Mouse (Mus musculus): ENCODE data around the gene Foxp1. TPM values are rescaled to one million over a fixed set of nuclear protein-coding genes. Genes with fewer than 3 reads are reported as not detected.

The Foxp1 gene
- total RNA-seq, 2 experiments from 2014 or later = 21.9 to 35.8 TPM

- DNase-seq = no peak
Measured at GRCm38 (mm10) chr6:99359036-99359698, 163.4 kb downstream of the Foxp1 start.

- no peak for DNase-seq
Measured at GRCm38 (mm10) chr6:99357931-99358330, 164.6 kb downstream of the Foxp1 start.

DNA sequence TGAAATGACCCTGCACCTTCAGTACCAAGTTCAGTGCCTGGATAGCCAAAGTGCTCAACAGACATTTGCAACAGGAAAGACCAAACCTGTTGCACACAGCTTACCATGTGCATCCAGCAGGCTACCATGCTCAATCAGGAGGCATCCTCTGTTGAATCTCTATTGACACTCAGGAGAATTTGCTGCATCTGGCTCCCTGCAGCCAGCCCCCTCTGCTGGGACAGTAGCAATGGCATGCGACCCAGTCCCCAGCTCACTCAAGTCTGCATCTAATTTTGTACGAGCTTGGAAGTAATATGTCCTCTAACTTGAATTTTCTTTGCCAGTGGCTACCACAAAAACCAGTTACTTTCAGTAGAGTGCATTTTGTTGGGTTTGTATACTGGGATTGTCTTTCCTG, 168.2 kb downstream of the Foxp1 start:
- DNase-seq = no peak

- DNase-seq = no peak
Measured at GRCm38 (mm10) chr6:99353441-99353840, 169.1 kb downstream of the Foxp1 start.

DNA sequence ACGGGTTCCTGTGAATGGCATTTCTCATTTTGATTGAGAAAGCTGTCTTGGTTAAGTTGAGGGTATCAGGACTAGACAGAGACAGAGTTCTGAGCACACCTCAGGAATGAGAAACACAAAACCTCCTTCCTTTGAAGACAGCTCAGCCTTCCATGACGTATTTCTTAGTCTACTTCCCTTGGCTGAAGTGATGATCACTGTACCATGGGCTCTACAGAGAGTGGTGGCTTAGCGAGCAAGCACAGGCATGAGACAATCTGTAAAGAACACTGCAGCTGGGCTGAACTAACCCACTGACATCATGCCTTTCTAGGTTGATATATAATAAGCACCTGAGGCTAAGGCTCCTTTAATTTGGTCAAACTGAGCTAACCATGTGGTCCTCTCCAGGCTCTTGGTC, 172.0 kb downstream of the Foxp1 start:
- DNase-seq = no peak

DNA sequence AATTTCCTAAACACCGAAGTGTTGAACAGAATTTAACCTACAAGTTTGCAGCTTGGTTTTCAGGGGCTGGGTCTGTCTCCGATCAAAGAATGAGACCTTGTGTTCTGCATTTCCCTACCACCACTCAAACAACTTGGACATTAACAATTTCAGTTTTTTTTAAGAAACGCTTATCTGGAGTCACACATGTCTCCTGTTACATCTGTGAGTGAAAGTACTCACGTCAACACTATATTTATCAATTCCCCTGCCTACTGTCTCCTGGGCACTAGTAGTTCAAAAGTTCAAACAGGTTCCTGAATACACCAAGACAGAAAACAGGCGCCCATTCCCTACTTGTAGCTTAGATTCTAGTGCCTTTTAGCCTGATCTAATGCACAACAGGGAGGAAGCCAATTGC, 172.4 kb downstream of the Foxp1 start:
- DNase-seq = no peak

- no peak for DNase-seq
Measured at GRCm38 (mm10) chr6:99347836-99348235, 174.7 kb downstream of the Foxp1 start.

DNA sequence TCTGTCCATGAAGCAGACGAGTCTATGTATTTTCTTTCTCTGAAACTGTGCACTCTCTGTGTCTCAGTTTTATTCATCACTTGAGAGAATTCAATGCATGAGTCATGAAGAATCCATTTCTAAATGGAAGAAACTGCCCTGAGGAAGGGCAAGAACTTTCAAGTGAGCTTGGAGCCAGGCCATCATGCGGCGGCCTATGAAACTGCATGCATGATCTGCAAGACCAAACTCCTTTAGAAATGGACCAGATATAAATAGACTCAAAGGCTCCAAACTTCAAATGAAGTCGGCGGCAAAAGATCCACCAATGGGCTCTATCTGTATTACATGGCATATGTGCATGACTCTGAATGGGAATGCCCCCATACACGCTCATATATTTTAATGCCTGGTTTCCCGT, 177.6 kb downstream of the Foxp1 start:
- no peak for DNase-seq

DNA sequence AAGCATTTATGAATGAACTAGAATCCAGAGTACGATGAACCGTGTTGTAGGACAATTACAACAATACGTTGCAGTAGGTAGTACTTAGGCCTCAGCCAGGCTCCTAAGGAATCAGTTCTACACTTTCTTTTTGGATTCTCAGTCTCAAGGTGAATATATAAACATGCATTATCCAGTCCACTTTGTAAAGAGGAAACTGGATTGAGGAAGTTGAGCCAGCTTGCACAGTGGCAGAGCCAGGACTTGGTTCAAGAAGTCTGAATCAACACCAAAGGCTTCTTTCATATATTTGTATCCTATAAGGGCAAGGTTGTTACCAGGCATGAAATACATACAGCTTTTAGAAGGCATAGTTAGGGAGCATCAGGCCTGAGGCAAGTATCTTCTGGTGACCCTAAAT, 178.2 kb downstream of the Foxp1 start:
- DNase-seq = no peak

GRCm38 (mm10) chr6:99343815-99344214, 178.7 kb downstream of the Foxp1 start:
- DNase-seq = no peak

- no peak for DNase-seq
Measured at GRCm38 (mm10) chr6:99342416-99342815, 180.1 kb downstream of the Foxp1 start.

DNA sequence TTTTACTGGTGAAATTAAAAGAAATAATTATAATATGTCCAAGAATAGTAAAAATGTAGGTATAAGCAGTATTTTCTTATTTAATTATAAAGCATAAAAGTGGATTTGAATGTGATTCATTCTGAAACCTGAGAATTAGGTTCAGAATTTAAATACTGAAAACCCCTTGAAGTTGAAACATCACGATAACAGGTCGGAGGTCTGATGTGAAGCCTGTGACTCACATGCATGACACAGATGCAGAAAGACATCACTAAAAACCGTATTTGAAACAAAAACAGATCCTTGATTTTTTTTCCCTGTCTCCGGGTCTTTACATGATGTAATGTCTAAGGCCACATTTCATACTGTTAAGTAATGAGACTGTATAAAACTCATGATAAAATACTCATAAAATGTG, 181.6 kb downstream of the Foxp1 start:
- no peak for DNase-seq

DNA sequence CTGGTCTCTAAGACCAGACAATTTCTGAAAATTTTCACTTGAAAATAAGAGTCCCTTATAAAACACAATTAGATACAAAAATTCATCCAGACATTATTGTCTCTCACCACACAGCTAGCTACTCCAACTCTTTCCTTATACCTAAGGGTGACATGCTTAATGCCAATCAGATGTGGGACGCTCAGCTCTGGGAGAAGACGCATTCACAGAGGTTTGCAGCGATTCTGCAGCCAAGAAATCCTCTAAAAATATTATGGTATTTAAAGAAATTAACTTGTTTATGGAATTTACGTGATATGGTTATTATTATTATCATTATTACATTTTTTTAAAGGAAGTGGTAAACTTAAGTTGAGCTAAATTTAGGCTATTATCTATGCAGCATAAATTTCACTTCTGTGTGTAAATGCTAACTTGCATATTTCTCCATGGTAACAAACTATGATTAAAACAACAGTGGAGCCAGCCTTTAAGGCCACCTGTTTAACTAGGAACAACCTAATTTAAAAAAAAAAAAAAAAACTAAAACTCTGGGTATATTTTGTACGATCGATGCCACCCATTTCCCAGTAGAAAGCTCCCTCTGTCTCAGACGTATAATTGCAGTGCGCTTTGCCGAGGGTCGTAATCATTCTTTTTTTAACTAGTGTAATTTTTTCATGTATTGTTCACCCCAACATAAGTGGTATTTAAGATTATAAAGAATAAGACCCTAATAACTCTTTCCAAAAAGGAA, 182.4 kb downstream of the Foxp1 start:
- DNase-seq = no peak

- DNase-seq = no peak
Measured at GRCm38 (mm10) chr6:99339343-99339620, 183.2 kb downstream of the Foxp1 start.

DNA sequence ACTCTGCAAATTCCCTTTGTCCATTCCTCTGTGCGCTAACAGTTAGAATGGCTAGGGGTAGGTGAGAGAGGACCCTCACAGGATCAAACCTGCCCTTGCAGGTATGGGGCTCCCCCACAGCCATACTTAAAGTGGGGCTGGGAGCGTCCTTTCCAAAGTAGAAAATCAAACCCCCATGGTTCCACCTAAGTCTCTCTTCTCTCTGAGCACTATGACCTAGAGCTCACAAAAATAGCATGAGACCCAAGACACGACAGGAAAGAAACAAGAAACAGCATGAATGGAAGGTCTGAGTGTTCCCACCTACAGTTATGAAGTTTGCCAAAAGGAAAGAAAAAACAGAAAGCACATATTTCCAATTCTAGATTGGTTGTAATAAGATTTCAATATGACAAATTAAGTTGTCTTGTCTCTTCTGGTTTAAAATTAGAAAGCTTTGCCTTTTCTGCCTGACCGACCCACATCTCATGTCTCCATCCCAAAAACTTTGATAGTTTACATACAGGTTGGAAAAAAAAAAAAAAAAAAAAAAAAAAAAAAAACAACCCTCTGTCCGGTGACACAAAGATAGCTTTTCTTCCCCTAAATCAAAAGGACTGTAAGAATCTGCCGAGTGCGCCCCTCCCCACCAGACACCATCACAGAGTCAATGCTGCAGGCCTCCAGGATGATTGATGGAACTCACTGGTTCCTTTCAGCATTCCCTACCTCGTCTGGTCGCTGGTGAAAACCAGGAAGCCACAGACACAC, 183.8 kb downstream of the Foxp1 start:
- no peak for DNase-seq

DNA sequence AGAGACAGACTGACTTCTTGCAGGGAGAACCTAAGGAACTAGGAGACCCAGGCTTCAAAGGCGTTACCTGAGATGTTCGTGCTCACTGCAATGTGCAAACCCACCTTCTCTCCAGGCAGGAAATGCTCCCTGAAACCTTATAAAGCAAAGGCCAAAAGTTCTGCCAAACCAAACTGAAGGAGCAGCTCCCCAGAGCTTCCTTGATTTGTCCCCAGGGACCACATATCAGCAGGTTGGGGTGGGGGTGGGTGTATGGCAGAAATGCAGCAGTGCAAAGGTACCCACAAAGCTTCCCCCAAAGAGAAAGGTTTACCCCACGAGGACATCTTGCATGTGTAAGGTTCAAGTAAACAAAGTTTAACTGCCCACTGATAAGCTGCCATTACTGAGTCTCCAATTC, 184.3 kb downstream of the Foxp1 start:
- no peak for DNase-seq

DNA sequence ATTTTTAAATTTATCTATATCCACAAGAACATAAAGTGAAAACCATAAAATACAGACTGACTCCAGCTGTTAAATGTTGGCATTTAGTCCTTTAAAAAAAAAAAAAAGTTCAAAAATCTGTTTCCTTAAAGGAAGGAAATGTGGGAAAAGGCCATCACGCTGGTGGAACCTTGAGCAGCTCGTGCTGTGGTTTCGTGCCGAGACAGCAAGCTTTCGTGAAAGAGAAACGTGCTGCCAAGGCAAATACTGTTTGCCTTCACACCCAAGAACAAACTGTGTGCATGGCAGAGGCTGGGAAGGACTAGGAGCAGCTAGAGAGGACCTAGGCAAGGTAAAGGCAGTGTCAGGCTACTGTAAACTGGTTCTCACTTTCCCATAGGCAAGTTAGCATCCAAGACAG, 184.9 kb downstream of the Foxp1 start:
- no peak for DNase-seq

- DNase-seq = no peak
Measured at GRCm38 (mm10) chr6:99336191-99336590, 186.3 kb downstream of the Foxp1 start.

DNA sequence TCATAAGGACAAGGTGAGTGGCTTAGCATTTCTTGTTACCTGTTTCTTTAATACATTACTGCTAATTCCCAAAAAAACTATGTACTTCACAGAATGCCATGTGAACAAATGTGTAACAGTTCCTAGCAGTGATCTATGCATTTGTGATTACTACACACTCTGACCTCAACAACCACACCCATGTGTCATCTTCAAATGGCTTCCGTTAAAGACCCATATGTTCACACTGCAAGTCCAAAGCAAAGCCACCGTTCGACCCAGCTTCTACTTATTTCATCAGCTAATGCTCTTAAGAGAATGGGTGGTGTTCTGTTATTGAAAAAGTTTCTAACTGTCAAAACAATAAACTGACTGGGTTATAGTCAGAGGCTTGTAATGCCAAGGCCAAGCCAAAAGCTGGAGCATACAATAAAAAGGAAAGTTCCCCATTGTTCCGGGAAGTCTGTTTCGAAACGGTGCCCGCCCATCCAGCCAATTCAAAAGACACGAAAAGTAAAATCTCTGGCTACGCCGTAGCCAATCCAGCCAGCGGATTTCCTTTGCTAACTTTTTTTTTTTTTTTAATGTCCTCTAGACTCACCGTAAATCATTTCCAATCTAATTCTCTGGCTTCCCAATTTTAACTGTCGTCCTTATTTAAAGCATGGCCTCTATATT, 187.2 kb downstream of the Foxp1 start:
- DNase-seq = no peak

GRCm38 (mm10) chr6:99334255-99334654, 188.3 kb downstream of the Foxp1 start:
- no peak for DNase-seq

DNA sequence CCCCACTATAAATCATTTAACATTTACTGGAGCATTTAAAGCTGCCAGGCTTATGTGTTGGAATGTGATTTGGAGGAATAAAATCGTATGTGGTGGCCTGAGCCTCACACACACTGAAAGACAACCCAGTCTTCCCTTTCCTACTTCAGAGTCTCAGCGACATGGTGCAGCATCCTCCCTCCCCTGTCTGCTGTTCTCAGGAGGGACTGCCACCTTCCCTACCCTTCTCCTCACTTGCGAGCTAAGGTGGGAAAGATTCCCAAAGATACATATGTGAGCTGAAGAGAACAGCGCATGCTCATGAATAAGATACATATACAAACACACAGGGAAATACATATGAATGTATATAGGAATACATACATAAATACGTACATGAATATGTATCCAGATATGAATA, 189.4 kb downstream of the Foxp1 start:
- DNase-seq = no peak

DNA sequence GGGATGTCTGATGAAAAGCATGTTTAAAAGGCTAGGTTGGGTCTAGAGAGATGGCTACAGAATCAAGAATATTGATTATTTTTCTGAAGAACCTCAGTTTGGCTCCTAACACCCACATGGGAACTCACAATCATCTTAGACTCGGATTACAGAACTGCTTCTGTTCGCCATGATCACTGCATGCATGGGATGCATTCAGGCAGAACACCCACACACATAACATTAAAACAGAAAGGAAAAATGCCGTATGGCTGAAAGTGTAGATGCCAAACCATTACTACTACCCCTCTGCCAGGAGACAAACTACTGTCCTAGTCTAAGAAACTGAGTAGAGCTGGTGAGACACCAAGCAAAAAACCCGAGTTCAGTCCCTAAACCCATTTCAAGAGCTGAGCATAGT, 192.4 kb downstream of the Foxp1 start:
- no peak for DNase-seq

DNA sequence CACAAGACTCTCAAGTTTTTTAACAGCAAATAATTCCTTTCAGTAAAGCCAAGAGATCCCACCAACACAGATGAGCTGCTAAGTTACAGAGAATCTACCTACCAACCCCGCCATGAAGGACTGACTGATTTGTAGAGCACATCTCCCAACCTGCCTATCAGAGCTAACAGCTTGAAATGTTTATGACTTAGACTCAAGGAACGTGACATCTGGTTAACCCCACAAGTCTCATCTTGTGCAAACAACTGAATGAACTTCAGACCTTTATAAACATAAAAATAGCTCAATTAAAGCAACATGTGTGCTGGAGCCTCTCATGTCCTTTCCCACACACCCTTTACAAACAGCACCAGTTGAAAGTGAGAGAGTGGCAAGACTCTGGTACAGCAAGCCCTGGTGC, 193.9 kb downstream of the Foxp1 start:
- no peak for DNase-seq

Data from gastrocnemius, postnatal 10 days (tissue).